Mouse (Mus musculus) kidney, embryonic 14.5 days (tissue): ENCODE results near the gene Hsf4. TPM values are rescaled to one million over a fixed set of nuclear protein-coding genes. Genes with fewer than 3 reads are reported as not detected.
A peak's percentile ranks its signal among the peaks of the same experiment; 100 is the strongest.

Source experiments
- ATAC-seq: fragments of 200-750 bp; cut with Nextera tagmentation; 2 replicates; pipeline ENCODE4 v1.8.0; 2017; ENCODE audit warnings: moderate number of reproducible peaks, mild to moderate bottlenecking, moderate TSS enrichment, moderate library complexity; ENCODE audit not compliant: low FRiP score, low TSS enrichment
- H3K27ac ChIP-seq: fragments of 300-500 bp; sonication (generic); 2 replicates; pipeline ENCODE4 v1.5.1; 2014; ENCODE audit warnings: low read depth, mild to moderate bottlenecking, low read length, moderate library complexity, mixed read lengths
- H3K27me3 ChIP-seq: fragments of 300-500 bp; sonication (generic); 2 replicates; pipeline ENCODE4 v1.6.1; 2014; ENCODE audit warnings: mild to moderate bottlenecking, low read length; ENCODE audit not compliant: control insufficient read depth, insufficient read depth
- H3K36me3 ChIP-seq: fragments of 300-500 bp; sonication (generic); 2 replicates; pipeline ENCODE4 v1.6.1; 2014; ENCODE audit warnings: low read length, mixed read lengths; ENCODE audit not compliant: control insufficient read depth, insufficient read depth
- H3K4me1 ChIP-seq: fragments of 300-500 bp; sonication (generic); 2 replicates; pipeline ENCODE4 v1.6.1; 2014; ENCODE audit warnings: low read length, mixed read lengths; ENCODE audit not compliant: control insufficient read depth, insufficient read depth
- H3K4me2 ChIP-seq: fragments of 300-500 bp; sonication (generic); replicated peaks from 2 replicates; pipeline ENCODE4 v1.6.1; 2014; ENCODE audit warnings: low read depth, mild to moderate bottlenecking, low read length
- H3K4me3 ChIP-seq: fragments of 300-500 bp; sonication (generic); 2 replicates; pipeline ENCODE4 v1.5.1; 2014; ENCODE audit warnings: mild to moderate bottlenecking, low read length
- H3K9ac ChIP-seq: fragments of 300-500 bp; sonication (generic); 2 replicates; pipeline ENCODE4 v1.6.1; 2014; ENCODE audit warnings: low read depth, mild to moderate bottlenecking, low read length, moderate library complexity
- H3K9me3 ChIP-seq: fragments of 300-500 bp; sonication (generic); 2 replicates; pipeline ENCODE4 v1.6.1; 2016; ENCODE audit warnings: low read length; ENCODE audit not compliant: control insufficient read depth
- WGBS: fragments of 180-500 bp; shearing (Covaris S2); extraction: QIAGEN DNeasy Blood & Tissue Kit; methylation state at CpG from one replicate; pipeline ENCODE4 v1.1.7; 2014; 5-methylcytosine and 5-hydroxymethylcytosine counted together
- polyA plus RNA-seq: library from polyadenylated mRNA; unstranded; fragments of >200 nt; fragmentation: Nextera tagmentation; extraction: Ambion mirVana; gene quantifications from 2 replicates; pipeline ENCODE4 v1.2.1, GENCODE M21; 2014

The Hsf4 gene
- polyA plus RNA-seq, 1 experiment from 2014 or later = not detected

DNA sequence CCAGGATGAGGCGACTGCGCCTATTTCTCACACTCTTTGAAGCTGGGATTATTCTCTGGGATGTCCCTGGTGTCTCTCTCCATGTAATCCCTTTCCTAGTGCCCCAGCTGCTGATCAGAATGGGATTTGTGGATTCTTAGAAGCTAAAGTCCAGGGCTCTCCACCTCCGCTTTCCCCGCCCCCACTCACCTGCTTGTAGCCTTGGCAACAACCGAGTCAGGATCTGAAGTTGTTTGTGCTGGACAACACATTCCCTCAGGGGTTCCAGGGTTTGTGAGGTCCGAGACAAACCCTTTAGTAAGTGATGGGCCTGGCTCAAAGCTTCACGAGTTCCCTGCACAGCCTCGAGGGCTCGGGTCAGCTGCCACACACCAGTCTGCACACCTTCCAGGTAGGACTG is 25.2 kb downstream of the Hsf4 start:
- ATAC-seq = no peak
- Histone ChIP-seq H3K27me3 (peaks cover 9% of the 10 kb centered on the region; the same call in 1 of the 2 replicates), H3K4me1 (peaks cover 22% of the 10 kb centered on the region), H3K4me2 (peak overlapping the region; percentile 29; the same call in 1 of the 2 replicates), H3K9ac (no peak overlapping the region), H3K27ac (no peak overlapping the region), H3K4me3 (0 out of 2 replicates have a peak overlapping the region, but pooled peaks have one; percentile 16), H3K36me3 (peaks cover 11% of the 10 kb centered on the region), H3K9me3 (no peaks in the 10 kb centered on the region)
- 72% methylated on average over 9 of the region's 9 CpGs for WGBS

DNA sequence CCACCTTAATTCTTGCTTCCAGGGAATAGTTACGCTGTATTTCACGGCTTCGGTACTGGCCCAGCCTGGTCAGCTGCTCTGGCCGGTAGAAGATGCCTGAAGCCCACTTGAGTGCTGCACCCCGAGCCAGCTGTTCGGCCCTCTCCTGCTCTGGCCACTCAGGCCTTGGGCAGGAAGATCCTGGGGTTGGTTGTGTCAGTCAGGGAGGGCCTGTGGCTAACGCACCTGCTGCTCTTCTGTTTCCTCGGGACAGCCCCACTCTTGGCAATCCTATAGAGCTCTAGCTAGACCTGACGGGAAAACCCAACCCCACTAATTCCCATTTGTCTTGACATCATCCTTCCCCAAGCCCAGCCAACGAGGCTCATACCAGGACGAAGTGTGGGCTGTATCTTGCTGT is 25.7 kb downstream of the Hsf4 start:
- WGBS = 74% methylated on average over 11 of the region's 11 CpGs
- no peak overlapping the region for H3K9ac ChIP-seq
- peak overlapping the region; percentile 16; the same call in 1 of the 2 replicates for H3K4me3 ChIP-seq
- peaks cover 17% of the 10 kb centered on the region for H3K4me1 ChIP-seq
- ATAC-seq = no peak
- 0 out of 2 replicates have a peak overlapping the region, but pooled peaks have one; percentile 7 for H3K27ac ChIP-seq
- peak overlapping the region; percentile 29; the same call in 1 of the 2 replicates for H3K4me2 ChIP-seq
- H3K27me3 ChIP-seq = peaks cover 5% of the 10 kb centered on the region; the same call in 1 of the 2 replicates
- peaks cover 15% of the 10 kb centered on the region for H3K36me3 ChIP-seq
- H3K9me3 ChIP-seq = no peaks in the 10 kb centered on the region

DNA sequence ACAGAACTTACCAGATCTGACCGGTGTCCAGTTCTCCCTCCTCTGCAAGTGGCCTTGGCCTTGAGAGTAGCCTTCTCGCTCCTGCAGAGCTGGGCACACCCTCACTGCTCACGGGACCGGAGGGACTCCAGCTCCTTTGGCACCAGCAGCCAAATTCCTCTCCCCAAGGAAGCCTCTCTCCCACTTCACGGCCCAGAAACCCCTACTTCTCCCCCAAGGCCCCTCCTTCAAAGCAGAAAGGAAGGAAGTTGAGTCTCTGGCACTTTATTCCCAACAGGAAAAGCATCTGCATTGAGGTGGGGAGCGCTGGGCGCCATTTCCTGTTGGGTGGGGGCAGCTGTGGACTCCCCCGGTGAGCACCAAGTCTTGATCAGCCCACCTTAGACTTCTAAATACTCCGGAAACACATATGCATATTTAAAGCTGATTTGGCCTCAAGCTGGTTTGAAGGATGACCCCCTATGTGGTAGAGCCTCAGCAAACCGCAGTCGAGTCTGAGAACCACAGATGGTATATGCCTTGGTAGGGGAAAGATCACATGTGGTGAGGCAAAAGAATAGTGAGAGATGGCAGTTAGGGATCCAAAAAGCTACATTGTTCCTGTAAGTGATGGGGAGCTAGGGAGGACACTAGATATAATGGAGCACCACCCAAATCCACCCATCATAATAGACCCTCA is 26.4 kb downstream of the Hsf4 start, which contains the start of gene Exoc3l:
Gene Exoc3l, minus strand, starts transcription at position 207 of the 679 bp plus-strand sequence.
- ATAC-seq = no peak
- WGBS = 58% methylated on average over 11 of the region's 11 CpGs
- peaks cover 22% of the 10 kb centered on the region for H3K36me3 ChIP-seq
- peaks cover 13% of the 10 kb centered on the region for H3K4me1 ChIP-seq
- H3K27me3 ChIP-seq = no peaks in the 10 kb centered on the region
- H3K4me2 ChIP-seq = peak within 1 kb of the TSS; percentile 91
- H3K9me3 ChIP-seq = no peaks in the 10 kb centered on the region
- H3K9ac ChIP-seq = no peak within 1 kb of the TSS
- peak within 1 kb of the TSS; percentile 37; the same call in 1 of the 2 replicates for H3K27ac ChIP-seq
- H3K4me3 ChIP-seq = peak within 1 kb of the TSS; percentile 96

DNA sequence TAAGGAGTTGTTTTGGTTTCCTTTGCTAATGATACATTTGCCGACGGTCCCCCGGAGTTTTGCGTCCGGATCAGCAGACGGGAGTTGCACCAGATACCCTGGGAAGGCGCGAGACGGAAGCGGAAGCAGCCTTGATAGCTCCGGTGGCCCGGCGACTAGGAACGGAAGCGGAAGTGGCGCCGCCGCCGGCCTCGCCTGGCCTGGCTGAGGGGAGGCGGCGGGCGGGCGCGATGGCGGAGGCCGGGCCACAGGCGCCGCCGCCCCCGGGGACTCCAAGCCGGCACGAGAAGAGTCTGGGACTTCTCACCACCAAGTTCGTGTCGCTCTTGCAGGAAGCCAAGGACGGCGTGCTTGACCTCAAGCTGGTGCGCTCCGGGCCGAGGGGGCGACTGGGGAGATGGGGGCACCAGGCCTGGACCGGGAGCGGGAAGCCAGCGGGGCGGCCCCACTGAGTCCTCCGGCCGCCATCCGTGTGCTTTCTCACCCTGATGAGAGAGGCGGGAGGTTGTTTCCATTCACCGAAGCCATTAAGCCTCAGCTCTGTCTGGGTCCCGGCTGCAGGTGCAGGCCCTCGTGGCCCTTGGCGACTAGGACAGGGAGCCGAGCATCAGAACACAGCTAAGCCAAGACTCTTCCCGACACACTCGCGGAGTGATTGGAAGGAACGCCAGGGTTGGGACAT is 28.1 kb downstream of the Hsf4 start, which contains the start of gene E2f4:
Gene E2f4, plus strand, starts transcription at position 153 of the 682 bp plus-strand sequence.
- Histone ChIP-seq H3K9me3 (no peaks in the 10 kb centered on the region), H3K4me1 (peaks cover 13% of the 10 kb centered on the region), H3K27ac (peak within 1 kb of the TSS; percentile 37; the same call in 1 of the 2 replicates), H3K9ac (peak within 1 kb of the TSS; percentile 93), H3K4me2 (peak within 1 kb of the TSS; percentile 91), H3K27me3 (no peaks in the 10 kb centered on the region), H3K4me3 (peak within 1 kb of the TSS; percentile 96), H3K36me3 (peaks cover 38% of the 10 kb centered on the region)
- peak; percentile 90 for ATAC-seq
- 0% methylated on average over 36 of the region's 58 CpGs for WGBS

DNA sequence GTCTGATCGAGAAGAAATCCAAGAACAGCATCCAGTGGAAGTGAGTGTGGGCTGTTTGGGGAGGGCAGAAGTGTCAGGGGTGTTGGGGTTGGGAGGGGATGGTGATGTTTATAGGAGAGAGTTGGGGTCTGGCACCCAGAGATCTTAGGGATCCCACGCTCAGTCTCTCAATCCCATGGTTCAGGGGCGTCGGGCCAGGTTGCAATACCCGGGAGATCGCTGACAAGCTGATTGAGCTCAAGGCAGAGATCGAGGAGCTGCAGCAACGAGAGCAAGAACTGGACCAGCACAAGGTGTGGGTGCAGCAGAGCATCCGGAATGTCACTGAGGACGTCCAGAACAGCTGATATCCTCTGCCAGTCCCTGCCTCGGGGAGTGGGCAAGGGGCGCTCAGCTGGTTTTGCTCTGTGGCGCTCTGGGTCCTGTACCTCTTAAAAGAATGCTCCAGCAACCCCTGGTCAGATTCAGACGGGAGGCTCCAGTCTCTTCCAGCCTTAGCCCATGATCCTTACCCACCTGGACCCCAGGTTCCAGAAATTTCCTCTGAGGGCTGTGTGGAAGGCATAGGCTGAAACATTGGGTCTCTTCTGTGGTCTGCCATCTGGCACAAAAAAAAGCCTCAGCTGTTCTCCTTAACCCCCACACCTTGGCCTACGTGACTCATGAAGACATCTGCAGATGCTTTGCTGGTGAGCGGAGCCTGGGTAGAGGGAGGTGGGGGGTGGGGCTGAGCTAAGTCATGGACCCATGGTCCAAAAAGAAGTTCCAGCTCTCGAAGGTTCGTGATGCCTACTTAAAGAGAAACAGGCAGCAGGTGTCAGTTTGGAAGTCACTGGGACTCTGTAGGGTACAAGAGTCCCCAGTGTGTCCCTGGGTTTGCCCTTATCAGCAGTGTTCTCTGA is 29.0 kb downstream of the Hsf4 start:
- ATAC-seq = no peak
- Histone ChIP-seq H3K27ac (peak overlapping the region; percentile 37; the same call in 1 of the 2 replicates), H3K36me3 (peaks cover 45% of the 10 kb centered on the region), H3K9ac (peak overlapping the region; percentile 93), H3K27me3 (no peaks in the 10 kb centered on the region), H3K4me3 (peak overlapping the region; percentile 96), H3K4me2 (peak overlapping the region; percentile 91), H3K4me1 (peaks cover 13% of the 10 kb centered on the region), H3K9me3 (no peaks in the 10 kb centered on the region)
- WGBS = 53% methylated on average over 18 of the region's 18 CpGs

DNA sequence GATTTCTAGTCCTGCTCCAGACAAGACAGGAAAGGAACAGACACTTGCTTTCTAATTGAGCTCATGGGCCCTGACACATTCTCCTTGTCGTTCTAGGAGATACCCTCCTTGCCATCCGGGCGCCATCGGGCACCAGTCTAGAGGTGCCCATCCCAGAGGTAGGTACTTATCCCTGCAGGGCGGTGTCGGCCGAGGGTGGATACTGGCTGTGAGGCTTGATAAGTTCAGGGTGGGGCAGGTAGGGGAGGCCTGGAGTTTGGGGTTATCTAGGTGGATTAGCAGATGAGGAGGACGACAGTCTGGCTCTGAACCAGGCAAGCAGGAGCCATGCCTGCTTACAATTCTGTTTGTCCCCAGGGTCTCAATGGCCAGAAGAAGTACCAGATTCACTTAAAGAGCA is 30.4 kb downstream of the Hsf4 start:
- no peak overlapping the region for H3K4me3 ChIP-seq
- H3K9ac ChIP-seq = no peak overlapping the region
- peaks cover 19% of the 10 kb centered on the region for H3K4me1 ChIP-seq
- peaks cover 57% of the 10 kb centered on the region for H3K36me3 ChIP-seq
- no peaks in the 10 kb centered on the region for H3K27me3 ChIP-seq
- no peak for ATAC-seq
- no peaks in the 10 kb centered on the region for H3K9me3 ChIP-seq
- WGBS = 92% methylated on average over 8 of the region's 8 CpGs
- H3K27ac ChIP-seq = no peak overlapping the region
- no peak overlapping the region for H3K4me2 ChIP-seq

DNA sequence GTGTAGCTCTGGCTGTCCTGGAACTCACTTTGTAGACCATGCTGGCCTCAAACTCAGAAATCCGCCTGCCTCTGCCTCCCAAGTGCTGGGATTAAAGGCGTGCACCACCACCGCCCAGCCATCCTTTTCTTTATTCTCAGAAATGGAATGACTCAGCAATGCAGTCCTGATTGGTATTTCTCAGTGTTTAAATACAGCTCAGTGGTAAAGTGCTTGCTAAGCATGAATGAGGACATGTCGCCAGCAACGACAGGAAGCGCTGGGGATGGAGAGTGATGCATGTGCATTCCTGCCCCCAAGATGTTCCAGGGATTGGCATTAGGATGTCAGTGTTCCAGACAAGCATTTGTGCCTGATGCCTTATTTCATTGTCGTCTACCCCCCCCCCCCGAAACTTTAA is 33.8 kb downstream of the Hsf4 start:
- ATAC-seq = no peak
- H3K4me1 ChIP-seq = peaks cover 25% of the 10 kb centered on the region
- no peaks in the 10 kb centered on the region for H3K27me3 ChIP-seq
- H3K4me2 ChIP-seq = no peak overlapping the region
- no peak overlapping the region for H3K27ac ChIP-seq
- H3K4me3 ChIP-seq = no peak overlapping the region
- peaks cover 67% of the 10 kb centered on the region for H3K36me3 ChIP-seq
- H3K9me3 ChIP-seq = no peaks in the 10 kb centered on the region
- WGBS = 87% methylated on average over 8 of the region's 8 CpGs
- H3K9ac ChIP-seq = no peak overlapping the region

DNA sequence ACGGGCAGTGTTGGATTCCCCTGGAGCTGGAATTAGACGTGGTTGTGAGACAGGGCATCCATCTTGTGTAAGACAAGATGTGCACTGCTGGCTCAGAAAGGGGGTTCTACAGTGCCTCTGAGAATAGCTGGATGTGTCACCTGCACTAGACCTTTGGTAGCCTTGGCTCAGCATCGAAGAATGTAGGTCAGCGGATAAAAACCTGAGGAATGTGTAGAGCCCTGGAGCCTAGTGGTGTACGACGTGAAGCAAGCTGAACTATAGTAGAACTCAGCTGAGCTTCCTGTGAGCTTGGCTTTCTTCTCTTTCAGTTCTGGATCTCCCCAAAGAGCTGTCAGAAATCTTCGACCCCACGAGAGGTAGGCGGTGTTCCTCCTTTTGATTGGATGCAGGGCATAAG is 34.3 kb downstream of the Hsf4 start:
- peaks cover 68% of the 10 kb centered on the region for H3K36me3 ChIP-seq

More for the DNA sequence above, 34.3 kb downstream of the Hsf4 start:
- Histone ChIP-seq H3K4me1 (peaks cover 20% of the 10 kb centered on the region; the same call in 1 of the 2 replicates), H3K4me3 (no peak overlapping the region), H3K27me3 (no peaks in the 10 kb centered on the region), H3K9me3 (no peaks in the 10 kb centered on the region), H3K9ac (no peak overlapping the region), H3K4me2 (no peak overlapping the region), H3K27ac (no peak overlapping the region)
- no peak for ATAC-seq
- WGBS = 84% methylated on average over 9 of the region's 9 CpGs
